Mouse (Mus musculus) bone marrow macrophage, adult 2 months (primary cell): ENCODE data around the gene Tec.

Experiments
- CTCF ChIP-seq: IDR thresholded peaks from 2 replicates; pipeline ENCODE4 v1.5.1; 2012; ENCODE audit warnings: low read depth, mild to moderate bottlenecking, low read length, moderate library complexity
- POLR2A ChIP-seq: IDR thresholded peaks from 2 replicates; pipeline ENCODE4 v1.6.1; 2012; ENCODE audit warnings: mild to moderate bottlenecking, low read depth, low read length, borderline replicate concordance

DNA sequence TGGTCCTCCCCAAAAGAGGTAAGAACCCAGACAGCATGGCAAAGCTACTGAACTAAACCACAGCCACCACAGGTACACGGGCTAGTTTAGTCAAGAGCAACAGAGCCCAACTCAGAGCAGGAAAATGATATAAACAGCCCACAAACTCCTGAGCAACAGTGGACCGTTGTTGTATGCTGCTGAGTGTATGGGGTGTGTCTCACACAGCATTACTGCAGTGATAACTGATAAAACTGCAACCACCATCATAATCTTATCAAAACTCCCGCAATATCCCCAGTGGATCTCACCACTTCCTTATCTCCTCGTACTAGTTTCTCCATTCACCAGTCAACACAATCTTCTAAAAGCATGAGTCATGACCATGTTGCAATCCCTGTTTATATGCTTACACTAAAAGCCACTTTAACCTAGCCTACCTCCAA, 16.6 kb downstream of the Tec start:
- TF ChIP-seq POLR2A (no peak), CTCF (no peak)
